Mouse (Mus musculus) neural tube, embryonic 11.5 days (tissue): ENCODE results near the gene Cep55. TPM values are rescaled to one million over a fixed set of nuclear protein-coding genes. Genes with fewer than 3 reads are reported as not detected.

Experiments used
- ATAC-seq: fragments of 200-750 bp; cut with Nextera tagmentation; 2 replicates; pipeline ENCODE4 v1.8.0; 2017; ENCODE audit warnings: moderate number of reproducible peaks, mild to moderate bottlenecking, moderate TSS enrichment, moderate library complexity; ENCODE audit not compliant: insufficient read depth, low FRiP score, low TSS enrichment
- DNase-seq: peaks from one replicate; pipeline ENCODE4 v3.0.0-alpha.2; 2015; ENCODE audit warnings: low spot score
- H3K27ac ChIP-seq: fragments of 300-500 bp; sonication (generic); 2 replicates; pipeline ENCODE4 v1.5.1; 2014; ENCODE audit warnings: low read depth, mild to moderate bottlenecking, low read length
- H3K27me3 ChIP-seq: fragments of 300-500 bp; sonication (generic); 2 replicates; pipeline ENCODE4 v1.6.1; 2014; ENCODE audit warnings: mild to moderate bottlenecking, low read length, mixed read lengths; ENCODE audit not compliant: control insufficient read depth, insufficient read depth
- H3K36me3 ChIP-seq: fragments of 300-500 bp; sonication (generic); 2 replicates; pipeline ENCODE4 v1.6.1; 2014; ENCODE audit warnings: mild to moderate bottlenecking, low read length, moderate library complexity, mixed read lengths; ENCODE audit not compliant: control insufficient read depth, insufficient read depth
- H3K4me1 ChIP-seq: fragments of 300-500 bp; sonication (generic); 2 replicates; pipeline ENCODE4 v1.6.1; 2014; ENCODE audit warnings: low read length, mixed read lengths; ENCODE audit not compliant: control insufficient read depth, insufficient read depth
- H3K4me2 ChIP-seq: fragments of 300-500 bp; sonication (generic); 2 replicates; pipeline ENCODE4 v1.6.1; 2014; ENCODE audit warnings: low read depth, mild to moderate bottlenecking, moderate library complexity
- H3K4me3 ChIP-seq: fragments of 300-500 bp; sonication (generic); 2 replicates; pipeline ENCODE4 v1.5.1; 2014; ENCODE audit warnings: low read depth, low read length
- H3K9ac ChIP-seq: fragments of 300-500 bp; sonication (generic); 2 replicates; pipeline ENCODE4 v1.6.1; 2014; ENCODE audit warnings: mild to moderate bottlenecking, low read length
- H3K9me3 ChIP-seq: fragments of 300-500 bp; sonication (generic); 2 replicates; pipeline ENCODE4 v1.6.1; 2016; ENCODE audit warnings: low read length; ENCODE audit not compliant: control insufficient read depth
- WGBS: fragments of 180-500 bp; shearing (Covaris S2); extraction: QIAGEN DNeasy Blood & Tissue Kit; methylation state at CpG from one replicate; pipeline ENCODE4 v1.1.7; 2014; 5-methylcytosine and 5-hydroxymethylcytosine counted together
- polyA plus RNA-seq: library from polyadenylated mRNA; unstranded; fragments of >200 nt; fragmentation: Nextera tagmentation; extraction: Ambion mirVana; gene quantifications from 2 replicates; pipeline ENCODE4 v1.2.1, GENCODE M21; 2014

Cep55 gene
- 40.8 and 44.6 TPM in 2 replicates for polyA plus RNA-seq

- Histone ChIP-seq H3K9ac (peak within 1 kb of the TSS; percentile 69), H3K36me3 (no peaks in the 10 kb centered on the region), H3K4me1 (no peaks in the 10 kb centered on the region), H3K4me3 (peak within 1 kb of the TSS; percentile 70), H3K4me2 (peak within 1 kb of the TSS; percentile 62), H3K27ac (no peak within 1 kb of the TSS; the same call in 1 of the 2 replicates), H3K9me3 (no peaks in the 10 kb centered on the region), H3K27me3 (no peaks in the 10 kb centered on the region)
- under 1% methylated on average over 32 of the region's 36 CpGs for WGBS
- DNase-seq (peak; percentile 99), ATAC-seq (peak; percentile 96)
Observed at GRCm38 (mm10) chr19:38054720-38055192, at the start of gene Cep55. TSS of gene Cep55 (plus strand) at chr19:38055011.

GRCm38 (mm10) chr19:38011379-38011778 lies 43.4 kb upstream of the Cep55 start:
- ATAC-seq, result no peak
- Histone ChIP-seq H3K4me3 (no peak overlapping the region), H3K27me3 (no peaks in the 10 kb centered on the region), H3K9ac (no peak overlapping the region), H3K4me2 (no peak overlapping the region), H3K36me3 (no peaks in the 10 kb centered on the region), H3K27ac (no peak overlapping the region), H3K4me1 (peaks cover 5% of the 10 kb centered on the region; the same call in 1 of the 2 replicates), H3K9me3 (no peaks in the 10 kb centered on the region)
- no peak for DNase-seq
- 87% methylated on average over 1 of the region's 1 CpGs for WGBS

- WGBS, result 93% methylated on average over 5 of the region's 5 CpGs
- H3K4me1 ChIP-seq, result peaks cover 5% of the 10 kb centered on the region; the same call in 1 of the 2 replicates
- no peak overlapping the region for H3K27ac ChIP-seq
- DNase-seq, result no peak
- no peaks in the 10 kb centered on the region for H3K36me3 ChIP-seq
- H3K4me3 ChIP-seq, result no peak overlapping the region
- H3K4me2 ChIP-seq, result no peak overlapping the region
- ATAC-seq, result no peak
- H3K9me3 ChIP-seq, result no peaks in the 10 kb centered on the region
- H3K27me3 ChIP-seq, result no peaks in the 10 kb centered on the region
- no peak overlapping the region for H3K9ac ChIP-seq
Observed at GRCm38 (mm10) chr19:38014443-38014842, 40.4 kb upstream of the Cep55 start.

DNA sequence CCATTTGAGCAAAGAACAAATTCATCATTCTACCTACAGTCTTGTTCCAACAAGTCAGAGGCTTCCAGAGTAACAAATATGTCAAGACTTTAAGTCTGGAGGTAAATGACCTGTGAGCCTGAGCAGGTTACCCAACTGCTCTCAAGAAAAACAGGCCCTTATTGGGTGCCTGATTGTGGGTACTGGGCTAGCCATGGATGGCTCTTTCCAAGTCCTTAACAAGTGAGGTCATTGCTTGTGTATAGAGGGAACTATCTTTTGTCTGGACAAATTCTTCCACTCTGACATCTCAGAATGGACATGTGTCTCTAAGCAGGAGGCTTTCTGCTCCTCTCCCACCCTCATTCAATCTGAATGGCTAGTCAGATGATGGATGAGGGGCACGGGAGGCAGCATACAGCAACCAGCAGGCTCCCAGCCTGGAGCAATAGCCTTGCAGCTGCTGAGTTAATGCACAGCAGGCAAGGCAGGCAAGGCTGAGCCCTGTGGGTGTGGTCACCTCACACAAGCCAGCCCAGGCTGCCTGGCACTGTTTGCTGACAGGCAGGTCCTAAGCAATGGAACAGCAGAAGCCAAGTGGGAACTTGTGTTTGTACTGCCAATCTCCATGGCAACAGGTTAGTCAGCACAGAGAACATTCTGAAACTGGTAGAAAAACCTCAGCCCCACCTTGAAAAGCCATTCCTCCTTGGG lies 39.5 kb upstream of the Cep55 start:
- peaks cover 5% of the 10 kb centered on the region; the same call in 1 of the 2 replicates for H3K4me1 ChIP-seq
- H3K4me2 ChIP-seq, result no peak overlapping the region
- no peaks in the 10 kb centered on the region for H3K36me3 ChIP-seq
- no peak overlapping the region for H3K9ac ChIP-seq
- 0% methylated on average over 1 of the region's 1 CpGs for WGBS
- no peaks in the 10 kb centered on the region for H3K9me3 ChIP-seq
- DNase-seq (peak; percentile 71), ATAC-seq (peak; percentile 76)
- no peaks in the 10 kb centered on the region for H3K27me3 ChIP-seq
- no peak overlapping the region for H3K27ac ChIP-seq
- no peak overlapping the region for H3K4me3 ChIP-seq

- no peak overlapping the region for H3K4me2 ChIP-seq
- peaks cover 5% of the 10 kb centered on the region; the same call in 1 of the 2 replicates for H3K4me1 ChIP-seq
- DNase-seq, result no peak
- no peaks in the 10 kb centered on the region for H3K27me3 ChIP-seq
- 54% methylated on average over 1 of the region's 1 CpGs for WGBS
- H3K9me3 ChIP-seq, result no peaks in the 10 kb centered on the region
- H3K4me3 ChIP-seq, result no peak overlapping the region
- H3K36me3 ChIP-seq, result no peaks in the 10 kb centered on the region
- ATAC-seq, result no peak
- no peak overlapping the region for H3K27ac ChIP-seq
- H3K9ac ChIP-seq, result no peak overlapping the region
Observed at GRCm38 (mm10) chr19:38015873-38016254, 38.9 kb upstream of the Cep55 start.

DNA sequence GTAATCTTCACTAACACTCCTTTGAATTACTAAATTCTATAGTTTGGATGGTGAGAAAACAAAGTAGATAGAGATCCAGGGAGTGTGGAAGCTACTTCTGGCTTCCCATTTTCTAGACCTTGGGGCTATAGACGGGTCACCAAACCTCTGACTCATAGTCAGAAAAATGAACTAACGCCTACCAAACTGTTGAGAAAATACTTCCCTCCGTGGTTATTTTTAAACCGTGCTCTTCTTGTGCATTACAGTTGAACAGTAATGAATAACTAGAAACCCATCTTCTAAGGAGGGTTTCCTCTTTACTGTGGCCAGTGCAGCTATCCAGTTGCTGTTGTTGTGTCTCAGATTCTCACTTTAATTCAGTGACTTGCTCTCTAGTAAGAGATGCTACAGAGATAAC lies 32.1 kb upstream of the Cep55 start:
- Histone ChIP-seq H3K9ac (no peak overlapping the region), H3K4me3 (no peak overlapping the region), H3K27me3 (no peaks in the 10 kb centered on the region), H3K27ac (no peak overlapping the region), H3K4me2 (no peak overlapping the region), H3K36me3 (no peaks in the 10 kb centered on the region), H3K4me1 (no peaks in the 10 kb centered on the region), H3K9me3 (no peaks in the 10 kb centered on the region)
- ATAC-seq (no peak), DNase-seq (no peak)
- 81% methylated on average over 4 of the region's 4 CpGs for WGBS

GRCm38 (mm10) chr19:38023603-38024002 lies 31.2 kb upstream of the Cep55 start:
- DNase-seq (no peak), ATAC-seq (no peak)
- WGBS, result 52% methylated on average over 4 of the region's 4 CpGs
- Histone ChIP-seq H3K36me3 (no peaks in the 10 kb centered on the region), H3K4me1 (no peaks in the 10 kb centered on the region), H3K4me3 (no peak overlapping the region), H3K27ac (no peak overlapping the region), H3K9me3 (no peaks in the 10 kb centered on the region), H3K4me2 (no peak overlapping the region), H3K27me3 (no peaks in the 10 kb centered on the region), H3K9ac (no peak overlapping the region)

DNA sequence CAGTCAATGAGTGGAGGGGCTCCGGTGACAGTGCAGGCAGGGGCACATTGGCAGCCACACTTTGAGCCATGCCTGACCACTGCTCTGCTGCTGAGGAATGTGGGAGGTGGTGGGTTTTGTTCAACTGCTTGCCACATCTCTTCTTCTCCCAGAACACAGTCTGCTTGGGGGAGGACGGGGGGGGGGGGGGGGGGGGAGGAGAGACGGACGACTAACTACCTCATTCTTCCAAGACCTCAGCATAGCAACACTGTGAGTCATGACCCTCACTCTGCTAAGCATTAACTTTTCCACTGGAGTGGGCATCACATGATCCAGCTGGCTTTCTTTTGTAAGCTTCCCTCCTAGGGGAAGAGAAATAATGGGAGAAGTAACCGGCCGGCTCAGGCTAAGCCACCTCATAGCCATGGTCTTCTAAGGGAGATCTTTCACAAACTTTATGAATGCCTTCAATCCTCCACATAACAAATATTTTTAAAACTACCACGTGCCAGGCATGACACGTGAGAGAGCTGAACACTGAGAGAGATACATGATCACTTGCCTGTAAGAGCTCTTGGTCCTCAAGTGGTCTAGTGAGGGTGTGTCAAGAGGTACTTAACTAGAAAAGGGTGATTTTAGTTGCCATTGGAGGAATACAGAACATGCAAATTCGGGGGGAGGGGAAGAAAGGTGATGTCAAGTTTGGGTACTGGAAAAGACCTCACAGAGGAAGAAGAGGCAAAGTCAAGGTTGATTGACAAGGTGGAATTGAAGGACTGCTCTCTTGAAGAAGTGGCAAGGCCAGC lies 29.4 kb upstream of the Cep55 start:
- no peaks in the 10 kb centered on the region for H3K9me3 ChIP-seq
- H3K27ac ChIP-seq, result no peak overlapping the region
- no peaks in the 10 kb centered on the region for H3K4me1 ChIP-seq
- WGBS, result 55% methylated on average over 7 of the region's 9 CpGs
- H3K4me2 ChIP-seq, result no peak overlapping the region
- no peaks in the 10 kb centered on the region for H3K27me3 ChIP-seq
- DNase-seq (no peak), ATAC-seq (no peak)
- H3K9ac ChIP-seq, result no peak overlapping the region
- no peaks in the 10 kb centered on the region for H3K36me3 ChIP-seq
- H3K4me3 ChIP-seq, result no peak overlapping the region
